Mouse (Mus musculus) heart, adult 18-20 months (tissue): Measurements from ENCODE around the gene Ppp2r5c. TPM values are rescaled to one million over a fixed set of nuclear protein-coding genes. Genes with fewer than 3 reads are reported as not detected.

ENCODE experiments used
- DNase-seq, 2 experiments: peaks; one replicate each; pipeline ENCODE4 v3.0.0; 2021 to 2022; ENCODE audit warnings: mixed read lengths in 1 of 2
- total RNA-seq, 2 experiments: library from RNA; stranded (reverse); gene quantifications; 2 replicates each; pipeline ENCODE4 v1.2.3; 2021

The Ppp2r5c gene
- total RNA-seq, 2 experiments from 2014 or later, result 91.7 to 91.9 TPM

- no peak for DNase-seq
Measured at GRCm38 (mm10) chr12:110486852-110487251, 39.9 kb downstream of the Ppp2r5c start.

GRCm38 (mm10) chr12:110488031-110488430 lies 41.1 kb downstream of the Ppp2r5c start:
- DNase-seq, result no peak

GRCm38 (mm10) chr12:110489946-110490701 lies 43.2 kb downstream of the Ppp2r5c start:
- no peak for DNase-seq

- DNase-seq, result no peak
Measured at GRCm38 (mm10) chr12:110492436-110492835, 45.5 kb downstream of the Ppp2r5c start.

GRCm38 (mm10) chr12:110493597-110494369 lies 46.9 kb downstream of the Ppp2r5c start:
- no peak for DNase-seq

- DNase-seq, result no peak
Measured at GRCm38 (mm10) chr12:110494846-110495245, 47.9 kb downstream of the Ppp2r5c start.

GRCm38 (mm10) chr12:110495260-110495659 lies 48.3 kb downstream of the Ppp2r5c start:
- DNase-seq, result no peak

GRCm38 (mm10) chr12:110496016-110496415 lies 49.1 kb downstream of the Ppp2r5c start:
- DNase-seq, result no peak

GRCm38 (mm10) chr12:110497013-110497412 lies 50.1 kb downstream of the Ppp2r5c start:
- DNase-seq, result no peak

- no peak for DNase-seq
Measured at GRCm38 (mm10) chr12:110497485-110497884, 50.6 kb downstream of the Ppp2r5c start.

- DNase-seq, result no peak
Measured at GRCm38 (mm10) chr12:110498283-110499224, 51.6 kb downstream of the Ppp2r5c start.

GRCm38 (mm10) chr12:110499225-110499992 lies 52.5 kb downstream of the Ppp2r5c start:
- DNase-seq, result peak; percentile 67 to 87

GRCm38 (mm10) chr12:110500095-110500494 lies 53.2 kb downstream of the Ppp2r5c start:
- peak in 1 of 2 experiments; percentile 44 for DNase-seq

- DNase-seq, result peak; percentile 57 to 85
Measured at GRCm38 (mm10) chr12:110503406-110504144, 56.7 kb downstream of the Ppp2r5c start.

GRCm38 (mm10) chr12:110504145-110504490 lies 57.2 kb downstream of the Ppp2r5c start:
- no peak for DNase-seq

- no peak for DNase-seq
Measured at GRCm38 (mm10) chr12:110504793-110505192, 57.9 kb downstream of the Ppp2r5c start.

GRCm38 (mm10) chr12:110506046-110506445 lies 59.1 kb downstream of the Ppp2r5c start:
- no peak for DNase-seq

- DNase-seq, result peak in 1 of 2 experiments; percentile 49
Measured at GRCm38 (mm10) chr12:110507714-110508297, 60.9 kb downstream of the Ppp2r5c start.

- no peak for DNase-seq
Measured at GRCm38 (mm10) chr12:110508680-110509079, 61.8 kb downstream of the Ppp2r5c start.

- DNase-seq, result peak; percentile 85 to 88
Measured at GRCm38 (mm10) chr12:110510171-110510871, 63.4 kb downstream of the Ppp2r5c start.
